Mouse (Mus musculus) lung, embryonic 14.5 days (tissue): ENCODE data around the gene Tnfrsf8. TPM values are rescaled to one million over a fixed set of nuclear protein-coding genes. Genes with fewer than 3 reads are reported as not detected.

Experiments
- ATAC-seq: fragments of 200-750 bp; cut with Nextera tagmentation; 2 replicates; pipeline ENCODE4 v1.8.0; 2017; ENCODE audit warnings: mild to moderate bottlenecking, moderate TSS enrichment, moderate library complexity; ENCODE audit not compliant: insufficient read depth
- DNase-seq: peaks from one replicate; pipeline ENCODE4 v3.0.0-alpha.2; 2015
- H3K27ac ChIP-seq: fragments of 300-500 bp; sonication (generic); 2 replicates; pipeline ENCODE4 v1.5.1; 2014; ENCODE audit warnings: low read depth, mild to moderate bottlenecking, moderate library complexity
- H3K27me3 ChIP-seq: fragments of 300-500 bp; sonication (generic); 2 replicates; pipeline ENCODE4 v1.6.1; 2014; ENCODE audit warnings: low read length, control low read depth; ENCODE audit not compliant: insufficient read depth
- H3K36me3 ChIP-seq: fragments of 300-500 bp; sonication (generic); 2 replicates; pipeline ENCODE4 v1.6.1; 2014; ENCODE audit warnings: control low read depth; ENCODE audit not compliant: insufficient read depth
- H3K4me1 ChIP-seq: fragments of 300-500 bp; sonication (generic); 2 replicates; pipeline ENCODE4 v1.6.1; 2014; ENCODE audit warnings: antibody characterized with exemption, control low read depth; ENCODE audit not compliant: insufficient read depth
- H3K4me2 ChIP-seq: fragments of 300-500 bp; sonication (generic); 2 replicates; pipeline ENCODE4 v1.6.1; 2014; ENCODE audit warnings: mild to moderate bottlenecking
- H3K4me3 ChIP-seq: fragments of 300-500 bp; sonication (generic); 2 replicates; pipeline ENCODE4 v1.5.1; 2014; ENCODE audit warnings: low read depth, low read length
- H3K9ac ChIP-seq: fragments of 300-500 bp; sonication (generic); 2 replicates; pipeline ENCODE4 v1.6.1; 2014
- H3K9me3 ChIP-seq: fragments of 300-500 bp; sonication (generic); 2 replicates; pipeline ENCODE4 v1.6.1; 2016; ENCODE audit warnings: low read depth, low read length, control low read depth
- CTCF ChIP-seq: IDR thresholded peaks from 2 replicates; pipeline ENCODE4 v1.5.1; 2016; ENCODE audit warnings: antibody characterized with exemption, low read depth
- WGBS: fragments of 180-500 bp; shearing (Covaris S2); extraction: QIAGEN DNeasy Blood & Tissue Kit; methylation state at CpG from one replicate; pipeline ENCODE4 v1.1.7; 2014; 5-methylcytosine and 5-hydroxymethylcytosine counted together
- polyA plus RNA-seq: library from polyadenylated mRNA; unstranded; fragments of >200 nt; fragmentation: Nextera tagmentation; extraction: Ambion mirVana; gene quantifications from 2 replicates; pipeline ENCODE4 v1.2.1, GENCODE M21; 2014

Gene Tnfrsf8
- polyA plus RNA-seq, 1 experiment from 2014 or later, result 0.20 TPM

DNA sequence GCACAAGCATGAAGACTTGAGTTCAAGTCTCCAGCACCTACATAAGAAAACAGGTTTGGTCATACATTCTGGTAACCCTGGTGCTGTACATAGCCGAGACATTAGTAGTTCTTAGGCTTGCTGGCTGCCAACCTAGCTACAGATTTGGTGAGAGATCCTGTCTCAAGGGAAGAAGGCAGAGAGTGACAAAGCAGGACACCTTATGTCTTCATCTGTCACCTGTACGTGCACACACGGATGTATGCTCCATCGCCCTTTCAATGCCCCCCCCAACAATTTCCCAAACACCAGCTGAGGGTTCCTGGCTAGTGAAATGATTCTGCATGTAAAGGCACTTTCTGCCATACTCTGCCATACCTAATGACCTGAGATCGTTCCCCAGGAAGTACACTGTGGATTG, 58.8 kb downstream of the Tnfrsf8 start:
- no peak for ATAC-seq
- Histone ChIP-seq H3K9ac (no peak overlapping the region), H3K36me3 (no peaks in the 10 kb centered on the region), H3K4me3 (no peak overlapping the region), H3K9me3 (no peaks in the 10 kb centered on the region), H3K4me1 (no peaks in the 10 kb centered on the region), H3K4me2 (no peak overlapping the region), H3K27ac (no peak overlapping the region), H3K27me3 (no peaks in the 10 kb centered on the region)
- WGBS, result 86% methylated on average over 5 of the region's 5 CpGs
- TF ChIP-seq CTCF, result no peak
- no peak for DNase-seq

DNA sequence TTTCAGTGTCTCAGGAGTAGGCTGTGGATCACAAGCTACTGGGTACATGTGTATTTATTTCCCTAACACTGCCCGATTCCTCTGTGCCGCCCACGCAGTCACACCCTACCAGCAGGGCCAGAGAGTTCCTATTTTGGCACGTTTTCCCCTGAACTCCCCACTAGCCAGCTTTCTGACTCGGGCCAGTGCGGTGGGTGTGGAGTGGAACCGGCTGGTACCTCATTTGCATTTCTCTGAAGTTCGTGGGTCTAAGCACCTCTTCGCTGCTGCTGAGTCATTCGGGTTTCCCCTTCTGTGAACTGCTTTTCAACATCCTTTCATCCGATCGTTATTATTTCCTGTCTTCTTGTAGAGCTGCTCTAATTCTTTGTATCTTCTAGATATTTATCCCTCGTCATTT, 60.5 kb downstream of the Tnfrsf8 start:
- H3K4me2 ChIP-seq, result no peak overlapping the region
- no peaks in the 10 kb centered on the region for H3K9me3 ChIP-seq
- H3K27me3 ChIP-seq, result no peaks in the 10 kb centered on the region
- no peak overlapping the region for H3K9ac ChIP-seq
- no peak for TF ChIP-seq CTCF
- 38% methylated on average over 13 of the region's 13 CpGs for WGBS
- no peak overlapping the region for H3K27ac ChIP-seq
- no peak for DNase-seq
- H3K4me3 ChIP-seq, result no peak overlapping the region
- ATAC-seq, result no peak
- no peaks in the 10 kb centered on the region for H3K36me3 ChIP-seq
- no peaks in the 10 kb centered on the region for H3K4me1 ChIP-seq

DNA sequence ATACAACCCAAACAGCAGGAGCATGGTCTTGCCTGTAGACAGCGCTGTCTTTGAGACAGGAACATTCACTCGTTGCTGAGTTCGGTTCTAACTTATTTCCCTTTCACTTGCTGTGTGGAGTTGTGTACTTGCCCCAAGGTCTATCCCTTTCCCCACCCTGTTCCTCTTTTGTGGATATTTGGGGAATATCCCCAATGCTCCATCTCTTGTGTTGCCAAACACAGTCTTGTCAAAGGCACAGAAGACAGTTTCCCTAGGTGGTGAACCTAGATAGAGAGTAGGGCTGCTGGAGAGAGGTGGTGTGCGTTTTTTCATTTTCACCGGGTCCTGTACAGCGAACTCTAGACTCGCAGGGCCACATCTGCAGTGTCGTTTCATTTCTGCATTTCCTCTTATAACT, 62.4 kb downstream of the Tnfrsf8 start:
- ATAC-seq (no peak), DNase-seq (no peak)
- H3K4me3 ChIP-seq, result no peak overlapping the region
- H3K9me3 ChIP-seq, result no peaks in the 10 kb centered on the region
- 85% methylated on average over 8 of the region's 8 CpGs for WGBS
- H3K4me1 ChIP-seq, result no peaks in the 10 kb centered on the region
- H3K27ac ChIP-seq, result no peak overlapping the region
- no peak for TF ChIP-seq CTCF
- H3K9ac ChIP-seq, result no peak overlapping the region
- no peak overlapping the region for H3K4me2 ChIP-seq
- peaks cover 4% of the 10 kb centered on the region; the same call in 1 of the 2 replicates for H3K27me3 ChIP-seq
- H3K36me3 ChIP-seq, result no peaks in the 10 kb centered on the region

DNA sequence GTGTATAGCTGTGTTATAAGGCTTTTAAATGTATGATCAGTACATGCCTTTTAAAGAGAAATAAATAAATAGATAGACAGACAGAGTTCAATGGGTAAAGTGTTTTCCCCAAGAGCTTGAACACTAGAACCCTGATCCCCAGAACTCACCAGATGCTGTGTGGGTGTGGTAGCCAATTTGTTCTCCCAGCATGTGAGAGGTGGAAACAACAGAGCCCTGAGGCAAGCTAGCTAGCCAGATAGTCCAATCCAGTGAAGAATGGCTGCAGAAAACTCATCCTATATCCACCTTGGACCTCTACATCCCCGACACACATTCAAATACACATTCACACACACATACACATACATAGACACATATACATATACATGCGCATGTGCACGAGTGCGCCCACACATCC, 63.4 kb downstream of the Tnfrsf8 start:
- no peak overlapping the region for H3K27ac ChIP-seq
- H3K9ac ChIP-seq, result no peak overlapping the region
- ATAC-seq (no peak), DNase-seq (no peak)
- peaks cover 15% of the 10 kb centered on the region for H3K27me3 ChIP-seq
- TF ChIP-seq CTCF, result no peak
- H3K36me3 ChIP-seq, result no peaks in the 10 kb centered on the region
- no peak overlapping the region for H3K4me2 ChIP-seq
- no peaks in the 10 kb centered on the region for H3K9me3 ChIP-seq
- H3K4me3 ChIP-seq, result no peak overlapping the region
- no peaks in the 10 kb centered on the region for H3K4me1 ChIP-seq
- WGBS, result 91% methylated on average over 4 of the region's 4 CpGs

DNA sequence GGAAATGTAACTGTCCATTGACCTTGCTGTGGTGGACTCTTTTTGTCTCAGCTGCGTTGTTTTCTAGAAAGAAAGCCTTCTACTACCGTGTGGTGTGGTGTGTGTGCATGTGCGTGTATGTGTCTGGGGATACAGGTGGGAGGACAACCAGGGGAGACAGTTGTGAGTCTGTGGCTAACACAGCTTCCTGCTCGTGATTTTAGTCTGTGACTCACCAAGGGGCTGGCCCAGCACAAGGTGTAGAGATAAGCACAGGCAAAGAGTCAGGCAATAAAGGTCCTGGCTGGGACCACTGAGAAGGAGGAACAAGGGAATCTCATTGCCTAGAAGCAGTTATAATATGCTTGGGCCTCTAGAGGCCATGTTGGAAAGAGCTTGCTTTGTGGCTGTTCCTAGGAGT, 65.0 kb downstream of the Tnfrsf8 start:
- H3K9me3 ChIP-seq, result no peaks in the 10 kb centered on the region

DNA sequence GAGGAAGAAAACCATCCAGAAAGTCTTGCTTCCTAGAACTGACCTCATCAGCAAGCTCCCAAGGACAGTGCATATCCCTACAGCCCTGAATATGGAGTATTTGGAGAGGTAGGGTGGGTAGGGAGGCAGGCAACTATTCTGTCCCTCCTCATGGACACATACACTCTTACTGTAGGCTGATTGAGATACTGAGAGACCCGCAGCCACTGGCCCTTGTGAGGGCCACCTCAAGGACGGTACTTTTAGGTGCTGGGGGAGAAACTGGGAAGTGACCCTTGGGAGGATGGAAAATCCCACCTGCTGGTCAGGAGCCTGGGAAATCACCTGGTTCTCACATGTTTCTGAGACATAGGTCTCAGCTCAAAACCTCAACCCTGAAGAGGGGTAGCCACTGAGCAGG, 67.4 kb downstream of the Tnfrsf8 start:
- no peak overlapping the region for H3K4me2 ChIP-seq
- peaks cover 31% of the 10 kb centered on the region for H3K27me3 ChIP-seq
- no peak overlapping the region for H3K27ac ChIP-seq
- H3K4me1 ChIP-seq, result no peaks in the 10 kb centered on the region
- no peaks in the 10 kb centered on the region for H3K9me3 ChIP-seq
- ATAC-seq (no peak), DNase-seq (no peak)
- no peak overlapping the region for H3K9ac ChIP-seq
- 50% methylated on average over 2 of the region's 2 CpGs for WGBS
- no peak overlapping the region for H3K4me3 ChIP-seq
- H3K36me3 ChIP-seq, result no peaks in the 10 kb centered on the region
- TF ChIP-seq CTCF, result no peak

More for the DNA sequence above, 65.0 kb downstream of the Tnfrsf8 start:
- H3K4me3 ChIP-seq, result no peak overlapping the region
- H3K36me3 ChIP-seq, result no peaks in the 10 kb centered on the region
- peaks cover 29% of the 10 kb centered on the region for H3K27me3 ChIP-seq
- no peaks in the 10 kb centered on the region for H3K4me1 ChIP-seq
- no peak overlapping the region for H3K4me2 ChIP-seq
- ATAC-seq, result no peak
- no peak for DNase-seq
- WGBS, result 71% methylated on average over 4 of the region's 4 CpGs
- H3K9ac ChIP-seq, result no peak overlapping the region
- TF ChIP-seq CTCF, result no peak
- H3K27ac ChIP-seq, result no peak overlapping the region

DNA sequence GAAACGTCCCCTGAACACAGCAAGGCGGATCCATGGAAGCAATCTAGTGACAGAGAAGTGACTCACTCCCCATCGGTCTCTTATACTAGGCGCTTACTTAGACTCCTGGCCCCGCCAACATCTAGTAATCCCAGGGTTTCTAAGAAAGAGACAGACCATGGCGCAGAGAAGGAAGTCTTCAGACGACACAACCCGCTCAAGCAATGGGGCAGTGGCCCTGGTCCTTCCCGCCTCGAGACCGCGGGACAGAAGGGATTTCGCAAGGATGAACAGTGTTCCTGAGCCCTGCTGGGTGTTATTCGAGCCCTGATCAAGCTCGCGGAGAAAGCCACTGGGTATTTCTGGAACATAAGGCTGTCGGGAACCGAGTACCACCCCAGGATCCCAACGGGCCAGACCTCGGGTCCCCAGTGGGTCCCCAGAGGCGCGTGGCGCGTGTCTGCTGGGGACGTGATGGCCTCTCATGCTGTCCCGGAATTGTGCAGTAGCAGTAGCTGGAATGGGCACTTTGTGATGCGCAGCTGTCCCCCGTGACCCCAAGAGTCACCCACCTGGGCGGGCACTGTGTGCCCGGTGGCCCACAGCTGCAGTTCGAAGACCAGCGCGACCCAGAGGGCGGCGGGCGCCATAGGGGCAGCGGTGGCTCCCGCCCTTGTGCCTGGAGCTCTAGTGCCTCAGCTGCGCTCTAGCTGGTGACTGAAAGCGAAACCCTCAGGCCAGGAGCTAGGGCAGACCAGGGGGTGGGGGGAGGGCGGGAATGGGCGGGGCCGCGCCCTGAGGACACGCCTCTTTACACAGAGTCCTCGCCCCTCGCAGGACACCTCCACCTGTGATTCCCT, 68.6 kb downstream of the Tnfrsf8 start, which contains the start of gene Tnfrsf1b:
TSS of gene Tnfrsf1b (minus strand) at position 698 of the 839 bp plus-strand sequence.
- no peak within 1 kb of the TSS for H3K27ac ChIP-seq
- H3K4me1 ChIP-seq, result no peaks in the 10 kb centered on the region
- TF ChIP-seq CTCF, result no peak
- H3K27me3 ChIP-seq, result peaks cover 31% of the 10 kb centered on the region
- ATAC-seq (peak; percentile 90), DNase-seq (peak; percentile 53)
- H3K4me3 ChIP-seq, result peak within 1 kb of the TSS; percentile 44
- 2% methylated on average over 47 of the region's 47 CpGs for WGBS
- no peaks in the 10 kb centered on the region for H3K9me3 ChIP-seq
- peak within 1 kb of the TSS; percentile 75 for H3K4me2 ChIP-seq
- H3K9ac ChIP-seq, result peak within 1 kb of the TSS; percentile 44
- no peaks in the 10 kb centered on the region for H3K36me3 ChIP-seq
